Mouse (Mus musculus) adrenal gland, postnatal 10 days (tissue): ENCODE measurements around the gene Lta. TPM values are rescaled to one million over a fixed set of nuclear protein-coding genes. Genes with fewer than 3 reads are reported as not detected.

Source experiments
- DNase-seq: peaks from one replicate; pipeline ENCODE4 v3.0.0; 2021; ENCODE audit warnings: mixed read lengths
- long read RNA-seq, 2 experiments: library from polyadenylated mRNA; stranded (forward); transcript quantifications; one replicate each; pipeline ENCODE4 v2.0.0; 2021
- total RNA-seq, 2 experiments: library from RNA; stranded (reverse); gene quantifications; 2 replicates each; pipeline ENCODE4 v1.2.3; 2021

Gene Lta
- under 1 TPM; 0.81 to 0.97 TPM for total RNA-seq
- long read RNA-seq, experiment 1, result 0 reads
- long read RNA-seq, experiment 2, result 0 reads

DNA sequence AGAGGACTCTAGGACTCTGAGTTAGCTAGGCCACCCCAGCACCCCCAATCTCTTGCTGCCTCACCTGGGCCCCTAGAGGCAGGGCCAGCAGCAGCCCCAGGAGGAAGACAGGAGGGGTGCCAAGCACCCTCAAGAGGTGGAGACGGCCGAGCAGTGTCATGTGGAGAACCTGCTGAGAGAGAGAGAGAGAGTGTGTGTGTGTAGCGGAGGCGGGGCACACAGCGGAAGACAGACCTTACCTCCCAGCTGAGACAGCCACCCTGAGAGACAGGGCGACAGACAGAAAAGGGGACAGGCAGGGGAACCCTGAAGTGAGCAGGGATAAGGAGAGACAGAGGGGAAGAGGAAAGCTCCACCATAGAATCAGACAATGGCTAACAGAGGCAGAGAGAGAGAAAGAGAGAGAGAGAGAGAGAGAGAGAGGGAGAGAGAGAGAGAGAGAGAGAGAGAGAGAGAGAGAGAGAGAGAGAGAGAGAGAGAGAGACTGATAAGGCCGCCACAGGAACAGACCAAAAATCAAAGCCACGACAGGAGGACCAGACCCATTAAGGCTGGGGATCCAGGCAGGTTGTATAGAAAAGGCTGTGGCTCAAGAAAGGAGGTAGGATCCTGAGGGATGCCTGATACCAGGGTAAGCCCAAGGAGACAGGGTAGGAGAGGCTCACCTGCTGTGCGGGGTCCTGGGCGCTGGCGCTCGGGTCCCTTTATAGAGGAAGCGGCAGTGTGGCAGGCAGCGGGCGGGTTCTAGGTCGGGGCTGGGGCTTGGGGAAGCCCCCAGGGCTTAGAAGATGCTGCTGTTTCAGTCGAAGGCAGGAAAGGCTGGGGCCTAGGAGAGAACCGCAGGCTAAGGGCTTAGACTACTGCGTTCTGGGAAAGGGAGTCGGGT is at the start of gene Lta:
Gene Lta (minus strand): TSS at position 858 of the 886 bp plus-strand sequence.
- no peak for DNase-seq

DNA sequence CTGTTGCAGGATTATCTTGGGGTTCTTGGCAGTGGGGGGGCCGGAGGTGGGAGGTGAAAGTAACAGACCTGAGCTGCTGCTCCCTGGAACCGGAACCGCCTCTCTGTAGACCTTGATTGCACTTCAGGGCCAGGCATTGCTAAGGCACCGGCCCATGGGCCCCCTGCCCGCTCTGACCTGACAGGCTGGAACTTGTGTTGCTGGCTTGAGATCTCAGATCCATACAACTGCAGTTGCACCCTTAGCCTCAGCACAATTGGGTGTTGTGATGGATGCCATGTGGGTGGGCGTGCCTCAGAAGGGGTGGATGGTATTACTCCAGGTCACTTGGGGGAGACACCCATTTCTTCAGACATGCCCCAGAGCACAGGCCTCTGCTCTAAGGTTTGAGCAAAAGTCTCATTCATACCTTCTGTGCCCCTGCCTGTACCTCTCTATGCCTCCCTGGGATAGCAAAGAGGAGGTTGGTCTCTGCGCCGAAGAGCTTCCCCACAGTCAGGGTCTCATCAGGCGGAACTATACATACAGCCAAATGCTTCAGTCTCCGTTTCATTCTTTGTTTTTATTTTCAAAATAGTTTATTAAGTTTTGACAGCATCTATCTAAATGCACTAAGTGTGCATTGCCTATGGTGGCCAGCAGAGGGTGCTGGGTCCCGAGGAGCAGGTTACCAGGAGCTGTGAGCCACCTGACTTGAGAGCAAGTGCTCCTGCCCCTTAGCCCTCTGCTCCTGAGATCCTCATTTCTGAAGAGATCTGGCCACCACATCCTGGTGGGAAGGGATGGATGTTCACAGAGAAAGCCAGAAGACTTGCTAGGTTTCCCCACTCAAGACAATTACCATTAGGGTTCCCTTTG is 49.3 kb upstream of the Lta start:
- peak; percentile 80 for DNase-seq

DNA sequence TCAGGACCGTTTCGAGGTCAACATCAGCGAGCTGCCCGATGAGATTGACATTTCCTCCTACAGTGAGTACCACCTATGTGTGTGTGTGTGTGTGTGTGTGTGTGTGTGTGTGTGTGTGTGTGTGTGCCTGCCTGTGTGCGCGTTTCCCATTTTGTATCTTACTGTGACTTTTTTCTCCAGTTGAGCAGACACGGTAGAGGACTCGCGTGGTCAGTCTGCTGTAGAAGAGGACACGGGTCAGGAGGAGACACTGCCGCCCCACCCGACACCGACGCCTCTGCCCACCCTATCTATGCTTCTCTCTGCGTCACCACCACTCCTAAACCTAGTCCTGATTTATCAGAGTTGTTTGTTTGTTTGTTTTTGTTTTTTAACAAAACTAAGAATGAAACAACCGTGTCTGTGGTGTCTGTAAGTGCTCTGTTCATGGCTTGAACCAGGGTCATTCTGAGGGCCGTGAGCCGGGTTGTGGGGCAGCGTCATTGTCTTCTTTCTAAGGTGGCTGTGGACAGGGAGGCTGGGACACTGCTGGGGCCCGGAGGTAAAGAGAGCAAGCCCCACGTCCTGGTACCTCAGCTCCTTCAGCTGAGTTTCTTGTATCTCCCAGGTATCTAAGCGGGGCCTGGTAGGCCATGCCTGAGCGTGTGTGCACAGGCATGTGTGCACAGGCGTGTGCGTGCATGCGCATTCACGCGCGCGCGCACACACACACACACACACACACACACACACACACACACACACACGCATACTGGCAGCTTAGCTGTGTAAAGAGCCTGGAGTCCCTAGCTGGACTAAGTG is 48.3 kb upstream of the Lta start:
- DNase-seq, result no peak

DNA sequence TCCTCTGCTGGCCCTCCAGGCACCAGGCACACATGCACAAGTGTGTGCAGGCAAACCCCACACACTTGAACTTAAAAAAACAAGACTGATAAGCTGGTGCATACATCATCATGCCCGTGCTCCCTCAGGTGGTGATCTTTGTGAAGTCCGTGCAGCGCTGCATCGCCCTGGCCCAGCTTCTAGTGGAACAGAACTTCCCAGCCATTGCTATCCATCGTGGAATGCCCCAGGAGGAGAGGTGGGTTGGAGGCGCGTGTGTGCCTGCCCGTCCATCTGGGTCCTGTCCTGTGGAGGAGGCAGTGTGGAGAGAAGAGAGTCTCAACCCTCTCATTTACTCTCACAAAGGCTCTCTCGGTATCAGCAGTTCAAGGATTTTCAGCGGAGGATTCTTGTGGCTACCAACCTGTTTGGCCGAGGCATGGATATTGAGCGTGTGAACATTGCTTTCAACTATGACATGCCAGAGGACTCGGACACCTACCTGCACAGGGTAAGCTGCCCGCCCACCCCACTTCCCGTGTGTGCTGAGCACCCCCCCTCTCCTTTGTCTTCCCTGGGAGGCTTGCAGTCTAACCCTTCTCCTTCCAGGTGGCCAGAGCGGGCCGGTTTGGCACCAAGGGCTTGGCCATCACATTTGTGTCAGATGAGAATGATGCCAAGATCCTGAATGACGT is 47.6 kb upstream of the Lta start:
- DNase-seq, result no peak

DNA sequence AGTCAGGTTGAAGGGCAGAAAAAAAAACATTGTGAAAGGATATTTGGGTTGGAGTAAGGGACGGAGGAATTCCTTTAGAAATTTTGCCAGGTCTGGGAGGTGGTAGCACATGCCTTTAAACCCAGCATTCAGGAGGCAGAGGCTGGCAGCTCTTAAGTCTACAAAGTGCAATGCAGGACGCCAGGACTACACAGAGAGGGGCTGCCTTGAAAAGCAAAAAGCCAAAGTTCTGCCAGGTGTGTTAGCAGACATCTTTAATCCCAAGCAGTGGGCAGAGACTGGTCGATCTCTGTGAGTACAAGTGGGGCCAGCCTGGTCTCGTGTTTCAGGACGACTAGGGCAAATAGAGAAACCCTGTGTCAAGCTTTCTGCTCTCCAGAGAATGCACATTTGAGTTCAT is 46.8 kb upstream of the Lta start:
- no peak for DNase-seq

DNA sequence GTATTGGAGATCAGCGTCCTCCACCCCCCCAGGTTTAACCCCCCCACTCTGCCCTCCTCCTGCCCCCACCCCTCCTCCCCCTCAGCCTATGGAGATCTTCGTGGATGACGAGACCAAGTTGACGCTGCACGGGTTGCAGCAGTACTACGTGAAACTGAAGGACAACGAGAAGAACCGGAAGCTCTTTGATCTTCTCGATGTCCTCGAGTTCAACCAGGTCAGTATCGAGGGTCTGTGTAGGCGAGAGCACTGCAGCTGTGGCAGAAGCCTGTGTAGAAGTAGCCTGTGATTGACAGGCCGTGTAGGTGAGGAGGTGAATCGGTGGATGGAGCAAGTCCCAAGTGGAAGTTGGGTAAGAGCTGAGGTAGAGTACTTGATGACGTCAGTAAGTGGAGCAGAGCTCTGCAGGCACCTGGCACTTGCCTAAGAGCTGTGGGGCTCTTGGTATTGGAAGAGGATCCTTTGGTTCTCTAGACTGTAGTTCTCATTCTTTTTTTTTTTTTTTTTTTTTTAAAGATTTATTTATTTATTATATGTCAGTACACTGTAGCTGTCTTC is 46.1 kb upstream of the Lta start:
- no peak for DNase-seq

DNA sequence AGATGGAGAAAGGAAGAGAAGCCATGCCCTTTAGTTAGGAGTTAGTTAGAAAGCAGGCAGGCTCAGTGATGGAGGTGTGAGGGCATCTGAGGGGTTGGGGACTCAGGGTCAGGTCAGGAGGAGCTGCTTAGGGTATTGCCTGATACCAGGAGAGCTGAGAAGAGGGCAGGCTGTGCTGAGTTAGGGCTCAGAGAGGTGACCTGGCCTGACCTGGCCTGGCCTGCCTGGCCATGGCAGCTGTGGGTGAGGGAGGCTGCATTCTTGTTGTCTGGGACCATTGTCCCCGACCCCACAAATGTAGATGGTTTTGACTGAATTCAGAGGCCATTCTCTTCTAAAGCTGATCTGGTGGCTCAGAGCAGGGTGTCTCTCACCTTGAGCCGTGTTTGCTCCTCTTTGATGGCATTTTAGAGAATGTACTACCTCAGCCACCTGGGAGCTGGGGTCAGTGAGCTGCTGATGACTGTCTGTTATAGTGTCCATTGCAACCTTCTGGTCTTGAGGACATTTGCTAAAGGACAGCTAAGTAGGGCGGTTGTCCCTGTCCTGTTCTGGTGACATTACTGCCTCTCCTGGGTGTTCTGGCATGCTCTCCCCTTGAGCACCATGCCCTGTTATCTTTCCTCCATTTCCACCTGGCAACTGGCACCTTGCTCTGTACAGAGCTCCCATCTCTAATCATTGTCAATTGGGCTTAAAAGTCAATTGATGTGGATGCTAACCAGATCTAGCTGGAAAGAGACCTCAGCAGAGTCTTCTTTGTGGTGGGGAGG is 45.4 kb upstream of the Lta start:
- DNase-seq, result no peak

DNA sequence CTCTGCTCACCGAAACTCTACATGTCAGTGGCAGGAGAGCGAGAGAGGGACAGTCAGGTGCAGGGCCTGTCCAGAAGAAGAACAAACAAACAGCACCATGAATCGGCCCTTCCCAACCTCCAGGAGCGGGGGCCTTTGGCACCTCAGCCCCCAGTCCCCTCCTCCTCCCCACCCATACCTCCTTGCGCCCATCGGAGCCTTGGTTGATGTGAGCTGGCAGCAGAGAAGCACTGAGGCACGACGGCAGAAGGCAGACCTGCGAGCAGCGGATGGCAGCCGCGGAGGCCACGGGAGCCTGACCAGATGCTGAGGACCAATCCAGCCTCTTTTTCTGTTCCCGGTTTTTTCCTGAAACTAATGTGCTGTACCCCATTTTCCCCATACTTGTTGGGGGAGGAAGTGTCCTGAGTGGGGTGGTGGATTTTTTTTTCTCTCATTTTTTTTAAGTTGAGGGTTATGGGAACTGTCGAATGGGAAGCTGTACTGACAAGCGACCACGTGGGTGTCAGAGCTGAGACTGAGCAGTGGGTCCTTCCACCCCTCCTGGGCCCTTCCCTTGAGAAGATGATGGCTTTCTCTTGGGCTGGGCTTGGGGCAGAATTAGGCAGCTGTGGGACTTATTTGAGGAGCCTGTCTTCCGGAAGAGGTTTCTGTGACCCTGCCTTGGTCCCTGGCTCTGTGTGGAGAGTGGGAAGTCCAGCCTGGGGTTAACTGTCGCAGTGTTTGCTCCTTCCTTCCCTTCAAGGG is 44.5 kb upstream of the Lta start:
- DNase-seq, result no peak

DNA sequence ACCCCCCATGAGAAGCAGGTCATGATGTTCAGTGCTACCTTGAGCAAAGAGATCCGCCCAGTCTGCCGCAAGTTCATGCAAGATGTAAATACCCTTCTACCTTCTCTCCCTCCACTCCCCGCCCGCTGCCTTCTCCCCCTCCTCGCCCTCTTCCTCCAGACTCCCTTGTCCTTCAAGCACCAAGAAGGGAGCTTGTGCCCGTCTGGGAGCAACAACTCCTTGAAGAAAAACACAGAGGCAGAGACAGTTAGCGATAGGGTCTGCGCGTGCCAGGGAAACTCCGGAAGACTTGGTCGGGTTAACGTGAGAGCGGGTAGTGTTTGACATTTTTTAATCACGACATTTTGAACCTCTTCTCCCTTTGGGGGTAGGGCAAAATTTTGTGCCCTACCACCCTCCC is 43.8 kb upstream of the Lta start:
- no peak for DNase-seq

DNA sequence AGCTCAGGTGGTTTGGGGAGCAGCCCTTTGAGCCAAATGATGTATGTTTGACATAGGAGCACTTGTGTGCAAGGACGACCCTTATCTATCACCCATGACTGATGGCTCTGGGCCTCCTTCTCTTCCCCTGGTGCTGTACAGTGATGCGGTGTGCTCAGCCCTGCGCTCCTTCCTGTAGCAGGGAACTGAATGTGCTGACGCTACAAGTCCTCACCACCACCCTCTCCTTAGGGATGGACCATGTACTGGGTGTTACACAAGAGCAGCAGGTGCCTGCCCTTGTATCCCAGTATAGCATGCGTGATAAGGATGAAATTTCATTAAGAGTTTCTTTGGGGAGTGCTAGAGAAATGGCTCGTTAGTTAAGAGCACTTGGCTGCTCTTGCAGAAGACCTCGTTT is 42.0 kb upstream of the Lta start:
- DNase-seq, result no peak

DNA sequence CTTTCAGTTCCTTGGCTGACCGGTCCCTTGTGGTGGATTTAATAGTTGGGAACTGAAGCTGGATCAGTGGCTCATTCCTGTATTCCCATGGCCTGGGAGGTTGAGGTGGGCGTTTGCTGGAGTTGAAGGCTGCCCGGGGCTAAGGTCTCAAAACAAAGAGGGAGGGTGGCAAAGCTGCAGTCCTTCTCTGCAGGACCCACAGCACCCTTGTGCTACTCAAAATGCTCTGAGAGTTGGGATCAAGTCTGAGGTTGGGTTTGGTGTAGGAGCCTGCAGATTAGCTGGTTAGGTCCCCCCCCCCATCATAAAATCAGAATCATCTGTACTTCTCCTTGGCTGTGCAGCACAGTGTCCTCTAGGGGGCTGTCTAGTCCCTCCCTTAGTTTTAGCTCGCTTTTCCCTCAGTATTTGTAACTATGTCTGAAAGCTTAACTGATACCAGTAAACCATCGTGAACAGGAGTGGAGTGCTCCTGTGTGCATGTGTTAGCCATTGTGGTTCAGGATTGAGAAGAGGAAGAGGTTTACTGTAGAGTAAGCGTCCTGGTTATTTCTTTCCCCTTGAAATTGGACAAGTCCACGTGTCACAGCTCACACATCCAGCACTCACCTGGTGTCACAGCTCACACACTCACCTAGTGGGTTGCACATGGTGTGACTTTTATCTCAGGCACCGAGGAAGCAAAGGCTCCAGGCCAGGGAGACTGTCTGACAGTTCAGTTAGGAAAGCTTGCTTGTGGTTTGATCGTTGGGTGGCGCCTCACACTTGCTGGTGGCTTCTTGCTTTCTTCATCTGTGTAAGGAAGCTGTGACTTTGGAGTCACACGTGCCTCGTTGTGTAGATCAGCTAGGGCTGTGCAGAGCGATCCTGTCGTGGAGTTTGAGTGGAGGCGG is 40.8 kb upstream of the Lta start:
- DNase-seq, result no peak

DNA sequence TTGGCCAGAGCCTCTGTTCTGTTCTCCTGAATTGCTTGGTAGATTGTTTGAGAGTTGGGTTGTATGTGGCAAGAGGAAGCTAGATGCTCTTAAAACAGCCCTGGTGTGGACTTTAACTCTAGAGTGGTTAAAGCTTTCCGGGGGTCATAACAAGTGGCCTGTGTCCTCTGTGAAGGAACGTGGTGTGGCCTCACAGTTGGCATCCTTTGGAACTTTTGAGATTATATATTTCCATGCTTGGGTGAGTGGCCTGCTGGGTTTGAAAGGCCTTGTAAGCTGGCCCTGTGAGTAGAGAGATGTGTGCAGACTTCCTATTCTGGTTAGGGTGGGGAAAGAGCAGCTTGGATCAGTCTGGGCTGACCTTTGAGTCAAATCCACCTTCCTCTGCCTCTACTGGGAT is 39.8 kb upstream of the Lta start:
- DNase-seq, result no peak

DNA sequence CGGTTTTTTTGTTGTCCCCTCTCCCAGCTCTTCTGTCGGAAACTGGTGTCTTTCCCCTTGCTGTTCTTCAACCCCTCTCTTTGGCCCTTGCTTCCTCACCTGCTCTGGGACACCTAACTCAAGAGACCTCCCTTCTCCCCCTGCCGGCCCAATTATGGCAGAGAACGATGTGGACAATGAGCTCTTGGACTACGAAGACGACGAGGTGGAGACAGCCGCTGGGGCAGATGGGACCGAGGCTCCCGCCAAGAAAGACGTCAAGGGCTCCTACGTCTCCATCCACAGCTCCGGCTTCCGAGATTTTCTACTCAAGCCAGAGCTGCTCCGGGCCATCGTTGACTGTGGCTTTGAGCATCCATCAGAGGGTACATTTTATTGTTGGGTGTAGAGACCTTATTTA is 37.9 kb upstream of the Lta start:
- DNase-seq, result peak; percentile 71

DNA sequence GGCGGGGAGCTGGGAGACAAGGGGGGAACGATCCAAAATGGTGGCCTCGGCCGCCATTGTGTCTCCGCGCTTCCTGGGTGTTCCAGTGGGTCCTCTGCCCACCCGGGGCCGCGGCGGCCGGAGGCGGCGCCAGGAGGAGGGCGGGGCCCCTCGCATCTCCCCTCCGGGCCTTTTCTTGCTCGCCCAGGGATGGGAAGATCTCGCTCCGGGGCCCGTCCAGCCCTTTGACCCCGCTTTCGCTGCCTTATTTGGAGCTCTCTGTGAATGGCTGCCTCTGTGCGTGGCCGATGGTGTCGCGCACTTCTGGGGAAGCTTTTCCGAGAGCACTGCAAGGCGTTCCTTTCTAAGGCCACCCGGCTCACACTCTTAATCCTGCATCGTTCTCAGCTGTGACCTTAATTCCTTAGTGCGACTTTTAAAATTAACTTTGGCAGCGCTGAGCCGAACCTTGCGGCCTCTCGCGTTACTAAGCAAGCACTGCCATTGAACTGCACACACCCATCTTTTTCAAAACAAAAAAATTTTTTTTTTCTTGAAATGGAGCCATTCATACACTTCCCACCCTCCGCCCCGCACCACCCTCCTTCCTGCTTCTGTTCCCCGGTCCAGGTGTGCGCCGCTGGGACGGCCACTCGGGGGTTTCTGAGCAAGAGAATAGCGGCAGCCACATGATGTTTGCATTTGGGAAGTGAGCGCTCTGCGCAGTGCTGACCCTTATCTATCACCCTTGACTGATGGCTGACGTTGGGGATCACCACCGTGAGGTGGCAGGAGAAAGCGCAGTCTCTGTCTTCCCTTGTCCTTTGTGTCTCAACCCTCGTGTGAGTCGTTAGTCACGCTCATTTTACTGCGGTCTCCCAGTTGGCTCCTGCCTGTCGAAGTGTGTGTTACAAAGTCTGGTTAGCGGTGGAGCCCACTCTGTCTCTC is 37.1 kb upstream of the Lta start:
- DNase-seq, result peak; percentile 81

DNA sequence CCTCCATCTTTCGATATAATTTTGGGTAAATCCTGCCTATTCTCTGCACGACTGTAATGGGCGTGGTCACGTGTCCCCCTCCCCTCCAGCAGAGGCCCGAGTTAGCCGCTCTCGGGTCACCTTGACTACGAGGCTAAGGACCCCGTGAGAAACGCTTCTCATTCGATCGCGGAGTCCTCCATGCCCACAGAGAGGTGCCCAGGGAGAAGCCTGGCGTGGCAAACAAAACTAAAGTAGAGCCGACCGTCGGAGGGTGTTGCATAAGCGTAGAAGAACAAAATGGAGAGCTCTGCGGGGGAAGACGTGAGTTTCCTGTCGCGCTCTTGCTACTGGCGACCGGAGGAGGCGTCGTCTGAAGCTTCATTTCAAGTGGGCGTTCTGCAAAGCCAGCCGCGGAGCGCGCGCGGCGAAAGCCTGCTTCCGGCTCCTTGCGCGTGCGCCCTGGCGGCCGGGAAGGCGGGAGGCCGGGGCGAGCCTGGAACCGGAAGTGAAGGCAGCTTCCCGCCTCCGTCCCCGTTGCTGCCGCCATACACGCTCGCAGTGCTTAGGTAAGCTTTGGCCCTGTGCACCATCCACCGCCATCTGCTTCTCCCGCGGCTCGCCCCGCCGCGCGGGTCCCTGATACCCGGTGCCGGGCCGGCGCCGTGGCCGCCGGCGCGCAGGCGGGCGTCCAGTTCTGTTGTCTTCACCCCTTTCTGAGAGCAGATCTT is 36.3 kb upstream of the Lta start, which contains the start of gene Ddx39b:
Gene Ddx39b (plus strand): TSS at position 442 of the 710 bp plus-strand sequence.
- peak; percentile 97 for DNase-seq

DNA sequence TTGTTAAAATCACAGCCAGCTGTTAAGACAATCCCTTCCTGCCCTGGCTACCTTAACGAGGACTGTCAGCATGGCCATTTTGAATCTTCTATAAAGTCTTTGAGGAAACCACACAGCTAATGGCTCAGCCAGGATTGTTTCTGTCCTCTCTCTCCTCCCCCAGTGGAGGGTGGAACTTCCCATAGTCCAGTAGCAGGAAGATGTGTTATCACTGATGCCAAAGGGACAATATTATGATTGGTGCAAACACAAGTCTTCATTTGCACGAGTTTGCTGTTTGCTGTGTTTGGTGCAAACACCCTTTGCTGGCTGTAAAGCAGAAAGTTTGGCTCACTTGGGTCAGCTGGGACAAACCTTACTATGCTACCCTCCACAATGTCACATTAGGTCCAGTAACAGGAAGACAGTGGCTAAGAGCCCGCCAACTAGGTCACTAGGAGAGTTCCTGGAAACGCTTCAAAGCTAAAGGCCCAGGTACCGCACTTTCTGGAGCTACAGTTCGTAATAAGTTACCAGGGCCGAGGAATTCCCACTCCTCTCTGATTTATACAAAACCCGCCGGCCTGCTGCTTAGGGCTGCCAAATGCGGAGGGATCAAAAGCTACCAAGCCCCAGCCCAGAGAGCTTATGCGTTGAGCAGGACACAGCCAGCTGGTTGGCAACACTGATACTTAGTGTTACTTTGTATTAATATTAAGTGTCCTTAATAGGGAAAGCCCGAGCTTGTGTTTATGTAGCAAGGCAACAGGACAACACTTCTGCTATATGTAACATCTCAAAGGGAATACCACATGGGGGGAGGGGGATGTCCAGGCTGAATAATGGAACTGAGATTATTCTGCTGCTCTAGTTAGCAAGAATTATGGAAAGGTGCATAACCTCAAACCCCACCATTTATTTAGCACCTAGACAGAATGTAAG is 35.5 kb upstream of the Lta start:
- peak; percentile 58 for DNase-seq
